8 mouse cellular contexts compared by ENCODE assay signal in the genomic region with DNA sequence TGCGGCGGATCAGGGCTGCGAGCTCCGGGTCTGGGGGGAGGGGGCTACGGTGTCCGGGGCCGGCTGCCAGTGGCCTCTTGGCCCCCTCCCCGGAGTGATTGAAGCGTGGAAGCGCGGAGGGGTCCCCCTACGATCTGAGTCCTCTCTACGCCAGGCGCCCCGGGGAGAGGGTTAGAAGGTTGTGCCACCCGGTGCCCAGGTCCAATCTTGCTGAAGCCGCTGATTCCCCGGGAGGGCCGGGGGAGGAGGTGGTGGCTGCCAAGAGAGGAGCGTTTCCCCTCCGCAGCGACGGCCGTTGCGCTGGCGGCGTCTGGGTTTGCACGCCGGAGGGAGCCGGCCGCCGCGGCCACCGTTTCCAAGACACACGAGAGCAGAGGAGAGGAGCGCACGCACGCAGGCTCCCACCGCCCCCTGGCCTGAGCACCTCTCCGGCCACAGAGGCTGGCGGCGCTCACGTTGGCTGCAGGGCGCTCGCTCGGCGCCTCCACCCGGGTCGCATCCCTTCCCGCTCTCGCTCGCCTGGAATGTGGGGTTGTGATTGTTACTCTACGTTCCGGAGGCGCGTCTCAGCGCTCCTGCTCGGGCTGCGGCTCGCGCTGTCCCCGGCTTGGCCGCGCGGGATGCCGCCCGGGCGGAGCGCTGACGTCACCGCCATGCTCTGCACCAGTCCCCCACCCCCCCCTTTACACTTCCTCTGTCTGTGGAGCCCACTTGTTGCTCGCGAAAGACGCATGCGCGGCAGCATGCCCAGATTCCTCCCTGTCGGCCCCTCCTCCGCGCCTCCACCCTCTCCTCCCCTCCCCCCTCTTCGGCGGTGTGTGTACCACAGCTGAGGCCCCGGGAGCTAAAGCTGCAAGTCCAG. TPM values are rescaled to one million over a fixed set of nuclear protein-coding genes. Genes with fewer than 3 reads are reported as not detected.
DNase-seq lines count a peak whose midpoint lies in the region; ATAC-seq lines count a peak whose summit lies in the region.

A gene (minus strand): TSS at position 602 of the 862 bp plus-strand sequence.

- no peaks in the 10 kb centered on the region for H3K36me3 ChIP-seq in hindbrain, embryonic 11.5 days (ENCODE audit: control insufficient read depth, insufficient read depth, low read length)

- peaks cover 20% of the 10 kb centered on the region for H3K4me1 ChIP-seq in hindbrain, embryonic 11.5 days (replicated peaks; ENCODE audit: control insufficient read depth, insufficient read depth, low read length)

- peak within 1 kb of the TSS; percentile 96 for H3K9ac ChIP-seq in hindbrain, embryonic 11.5 days (ENCODE audit: low read depth, low read length)

- H3K27ac ChIP-seq in hindbrain, embryonic 11.5 days (ENCODE audit: low read depth, low read length), result peak within 1 kb of the TSS; percentile 99

- no peaks in the 10 kb centered on the region; the same call in 1 of the 2 replicates for H3K27me3 ChIP-seq in hindbrain, embryonic 11.5 days (ENCODE audit: control insufficient read depth, insufficient read depth, low read length)

- peak within 1 kb of the TSS; percentile 97 for H3K4me2 ChIP-seq in hindbrain, embryonic 11.5 days (replicated peaks; ENCODE audit: low read depth, low read length)

- H3K4me3 ChIP-seq in hindbrain, embryonic 11.5 days (ENCODE audit: low read depth, low read length), result peak within 1 kb of the TSS; percentile 89

- H3K9me3 ChIP-seq in hindbrain, embryonic 11.5 days (ENCODE audit: control insufficient read depth, low read length), result no peaks in the 10 kb centered on the region

- 0% methylated on average over 74 of the region's 82 CpGs for WGBS in hindbrain, embryonic 11.5 days

- DNase-seq in Muller cell, postnatal 12 days (ENCODE audit: inconsistent ontology term), result peak; percentile 100
- peak; percentile 98 for DNase-seq in cerebellum, adult 9-10 months
- peak; percentile 96 to 99 for DNase-seq in frontal cortex, postnatal 10 days (ENCODE audit: low spot score in 2 of 2)
- peak; percentile 99 for DNase-seq in hindbrain, embryonic 11.5 days (ENCODE audit: low spot score)
- DNase-seq in layer of hippocampus, postnatal 14 days (ENCODE audit: low spot score in 2 of 2), result peak; percentile 98 to 99
- peak; percentile 100 for DNase-seq in lung, postnatal 10 days
- peak; percentile 81 for DNase-seq in retina, adult 2 months (ENCODE audit: low read depth, low spot score)
- peak; percentile 98 for DNase-seq in thymus, postnatal 25 days

- ATAC-seq in hindbrain, embryonic 11.5 days (ENCODE audit: low FRiP score), result peak; percentile 89

RNA-seq across cellular contexts. Expression of the gene that starts here (rescaled TPM):
- polyA plus RNA-seq in hindbrain, embryonic 11.5 days (2014; fragmentation: Nextera tagmentation; extraction: Ambion mirVana), result 16.0 and 21.3 TPM in 2 replicates
- total RNA-seq in layer of hippocampus, postnatal 14 days (2021), result 10 to 100 TPM; 64.9 to 65.1 TPM

Comparison
In these comparisons a context has a peak if more than half of its experiments do, and no peak if none do; other contexts are left out.
1. Peak in every context shown above with its lines: DNase-seq, ATAC-seq, H3K4me3 ChIP-seq and H3K27ac ChIP-seq.